Mouse (Mus musculus) limb, embryonic 15.5 days (tissue): Measurements from ENCODE around the gene Ptpn4. TPM values are rescaled to one million over a fixed set of nuclear protein-coding genes. Genes with fewer than 3 reads are reported as not detected.

Source experiments
- ATAC-seq: fragments of 200-750 bp; cut with Nextera tagmentation; 2 replicates; pipeline ENCODE4 v1.8.0; 2017; ENCODE audit warnings: low read depth, moderate TSS enrichment; ENCODE audit not compliant: insufficient number of reproducible peaks, low FRiP score, low TSS enrichment
- H3K27ac ChIP-seq: fragments of 300-500 bp; sonication (generic); 2 replicates; pipeline ENCODE4 v1.5.1; 2015; ENCODE audit warnings: moderate library complexity, mild to moderate bottlenecking, inconsistent platforms
- H3K27me3 ChIP-seq: fragments of 300-500 bp; sonication (generic); 2 replicates; pipeline ENCODE4 v1.6.1; 2015; ENCODE audit warnings: inconsistent platforms
- H3K36me3 ChIP-seq: fragments of 300-500 bp; sonication (generic); 2 replicates; pipeline ENCODE4 v1.6.1; 2015; ENCODE audit warnings: inconsistent platforms
- H3K4me1 ChIP-seq: fragments of 300-500 bp; sonication (generic); 2 replicates; pipeline ENCODE4 v1.6.1; 2015; ENCODE audit warnings: inconsistent platforms
- H3K4me2 ChIP-seq: fragments of 300-500 bp; sonication (generic); 2 replicates; pipeline ENCODE4 v1.6.1; 2015; ENCODE audit warnings: mild to moderate bottlenecking, inconsistent platforms
- H3K4me3 ChIP-seq: fragments of 300-500 bp; sonication (generic); 2 replicates; pipeline ENCODE4 v1.5.1; 2015; ENCODE audit warnings: mild to moderate bottlenecking, inconsistent platforms
- H3K9ac ChIP-seq: fragments of 300-500 bp; sonication (generic); 2 replicates; pipeline ENCODE4 v1.6.1; 2015; ENCODE audit warnings: inconsistent platforms
- H3K9me3 ChIP-seq: fragments of 300-500 bp; sonication (generic); 2 replicates; pipeline ENCODE4 v1.6.1; 2016; ENCODE audit warnings: inconsistent platforms
- WGBS: fragments of 180-500 bp; shearing (Covaris S2); methylation state at CpG from one replicate; pipeline ENCODE4 v1.1.7; 2015; 5-methylcytosine and 5-hydroxymethylcytosine counted together
- polyA plus RNA-seq: library from polyadenylated mRNA; unstranded; fragments of >200 nt; fragmentation: Nextera tagmentation; extraction: Ambion mirVana; gene quantifications from 2 replicates; pipeline ENCODE4 v1.2.1, GENCODE M21; 2015

Gene Ptpn4
- polyA plus RNA-seq, 1 experiment from 2014 or later, result 4.3 TPM

- ATAC-seq, result no peak
- WGBS, result 72% methylated on average over 1 of the region's 1 CpGs
- H3K27me3 ChIP-seq, result no peaks in the 10 kb centered on the region
Observed at GRCm38 (mm10) chr1:119674984-119675383, 162.4 kb downstream of the Ptpn4 start.

GRCm38 (mm10) chr1:119666904-119667303, 170.5 kb downstream of the Ptpn4 start:
- H3K27me3 ChIP-seq, result no peaks in the 10 kb centered on the region
- H3K4me3 ChIP-seq, result no peak overlapping the region
- no peaks in the 10 kb centered on the region for H3K4me1 ChIP-seq
- WGBS, result 90% methylated on average over 7 of the region's 7 CpGs
- H3K4me2 ChIP-seq, result no peak overlapping the region
- H3K27ac ChIP-seq, result no peak overlapping the region
- H3K36me3 ChIP-seq, result 0 out of 2 replicates have a peak, but pooled peaks cover 2% of the 10 kb centered on the region
- no peaks in the 10 kb centered on the region for H3K9me3 ChIP-seq
- no peak for ATAC-seq
- no peak overlapping the region for H3K9ac ChIP-seq

More at GRCm38 (mm10) chr1:119674984-119675383, 162.4 kb downstream of the Ptpn4 start:
- no peak overlapping the region for H3K4me2 ChIP-seq
- H3K4me3 ChIP-seq, result no peak overlapping the region
- peaks cover 10% of the 10 kb centered on the region for H3K36me3 ChIP-seq
- no peak overlapping the region for H3K27ac ChIP-seq
- no peaks in the 10 kb centered on the region for H3K9me3 ChIP-seq
- H3K4me1 ChIP-seq, result no peaks in the 10 kb centered on the region
- no peak overlapping the region for H3K9ac ChIP-seq

DNA sequence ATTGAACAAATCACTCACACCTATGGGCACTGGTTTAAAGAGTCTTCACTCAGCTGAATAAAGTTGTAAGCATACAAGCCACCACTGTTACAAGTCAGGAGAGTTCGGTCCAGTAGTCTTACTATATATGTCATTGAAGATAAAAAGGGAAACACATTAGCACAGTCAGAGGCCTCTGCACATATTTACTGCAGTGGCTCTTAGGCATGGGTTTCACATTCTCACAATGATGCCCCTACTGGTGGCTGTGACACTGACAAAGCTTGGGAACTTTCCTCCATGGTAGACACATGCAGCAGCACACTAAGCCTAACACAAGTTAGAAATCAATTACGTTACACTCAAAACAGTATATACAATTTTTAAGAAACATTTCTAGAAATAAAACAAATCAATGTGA, 183.1 kb downstream of the Ptpn4 start:
- ATAC-seq, result no peak
- Histone ChIP-seq H3K27ac (no peak overlapping the region), H3K4me1 (no peaks in the 10 kb centered on the region), H3K4me2 (no peak overlapping the region), H3K9ac (no peak overlapping the region), H3K9me3 (no peaks in the 10 kb centered on the region), H3K27me3 (no peaks in the 10 kb centered on the region), H3K4me3 (no peak overlapping the region), H3K36me3 (no peaks in the 10 kb centered on the region)
- 92% methylated on average over 2 of the region's 2 CpGs for WGBS

DNA sequence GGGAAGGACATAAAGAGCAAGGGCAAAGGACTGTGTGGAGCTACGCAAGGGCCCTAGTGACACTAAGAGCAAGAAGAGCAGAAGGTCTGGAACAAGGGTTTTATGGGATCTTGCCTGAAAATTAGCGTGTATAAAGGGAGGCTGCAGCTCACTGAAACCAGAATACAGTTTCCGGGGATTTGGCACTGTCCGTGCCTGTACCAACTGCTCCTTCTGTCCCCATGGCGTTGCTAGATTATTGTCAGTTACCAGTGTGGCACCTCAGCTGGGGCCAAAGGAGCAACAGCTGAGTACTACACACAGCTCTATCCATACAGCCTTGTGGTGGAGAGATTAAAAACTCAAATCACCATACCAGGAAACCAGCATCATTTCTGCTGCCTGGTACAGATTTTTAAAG, 187.0 kb downstream of the Ptpn4 start:
- no peaks in the 10 kb centered on the region for H3K9me3 ChIP-seq
- H3K4me3 ChIP-seq, result no peak overlapping the region
- no peak for ATAC-seq
- no peaks in the 10 kb centered on the region for H3K36me3 ChIP-seq
- no peak overlapping the region for H3K9ac ChIP-seq
- WGBS, result 84% methylated on average over 5 of the region's 5 CpGs
- H3K4me2 ChIP-seq, result no peak overlapping the region
- H3K27ac ChIP-seq, result no peak overlapping the region
- H3K4me1 ChIP-seq, result no peaks in the 10 kb centered on the region; the same call in 1 of the 2 replicates
- no peaks in the 10 kb centered on the region for H3K27me3 ChIP-seq

DNA sequence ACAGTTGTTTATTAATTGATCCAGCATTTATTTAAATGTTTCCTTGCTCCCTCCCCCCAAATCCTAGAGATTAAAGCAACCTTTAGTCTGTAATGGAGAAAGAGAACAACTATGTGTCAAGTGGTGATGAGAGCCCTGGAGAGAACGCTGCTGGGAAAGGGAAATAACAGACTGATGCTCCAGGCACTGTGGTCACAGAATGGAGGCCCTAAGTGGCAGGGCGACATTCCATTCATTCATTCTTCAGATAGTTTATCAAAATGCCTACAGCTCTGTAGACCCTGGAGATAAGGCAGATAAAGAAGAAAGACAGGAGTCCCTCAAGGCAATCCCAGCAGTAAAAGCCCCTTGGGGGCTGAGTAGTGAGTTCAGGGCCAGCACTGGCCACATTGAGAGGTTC, 187.8 kb downstream of the Ptpn4 start:
- Histone ChIP-seq H3K27ac (no peak overlapping the region), H3K4me2 (no peak overlapping the region), H3K27me3 (no peaks in the 10 kb centered on the region), H3K4me3 (no peak overlapping the region), H3K9ac (no peak overlapping the region), H3K4me1 (no peaks in the 10 kb centered on the region; the same call in 1 of the 2 replicates), H3K9me3 (no peaks in the 10 kb centered on the region), H3K36me3 (no peaks in the 10 kb centered on the region)
- 74% methylated on average over 2 of the region's 2 CpGs for WGBS
- no peak for ATAC-seq

GRCm38 (mm10) chr1:119648205-119649111, 189.0 kb downstream of the Ptpn4 start, which contains the start of gene Epb41l5:
TSS of gene Epb41l5 (minus strand) at chr1:119649000.
- no peaks in the 10 kb centered on the region for H3K36me3 ChIP-seq
- peak within 1 kb of the TSS; percentile 60 for H3K9ac ChIP-seq
- H3K27me3 ChIP-seq, result no peaks in the 10 kb centered on the region
- H3K27ac ChIP-seq, result peak within 1 kb of the TSS; percentile 73
- peak within 1 kb of the TSS; percentile 84 for H3K4me3 ChIP-seq
- H3K4me1 ChIP-seq, result no peaks in the 10 kb centered on the region; the same call in 1 of the 2 replicates
- under 1% methylated on average over 86 of the region's 86 CpGs for WGBS
- no peaks in the 10 kb centered on the region for H3K9me3 ChIP-seq
- ATAC-seq, result peak; percentile 85
- peak within 1 kb of the TSS; percentile 81 for H3K4me2 ChIP-seq

GRCm38 (mm10) chr1:119646356-119646755, 191.1 kb downstream of the Ptpn4 start:
- no peak overlapping the region for H3K4me2 ChIP-seq

GRCm38 (mm10) chr1:119642367-119642766, 195.0 kb downstream of the Ptpn4 start:
- Histone ChIP-seq H3K9me3 (no peaks in the 10 kb centered on the region), H3K4me3 (no peak overlapping the region), H3K4me1 (no peaks in the 10 kb centered on the region), H3K27me3 (no peaks in the 10 kb centered on the region), H3K9ac (no peak overlapping the region), H3K4me2 (no peak overlapping the region), H3K27ac (no peak overlapping the region), H3K36me3 (no peaks in the 10 kb centered on the region)
- no peak for ATAC-seq
- WGBS, result 78% methylated on average over 12 of the region's 12 CpGs

More at GRCm38 (mm10) chr1:119646356-119646755, 191.1 kb downstream of the Ptpn4 start:
- no peak for ATAC-seq
- H3K4me3 ChIP-seq, result no peak overlapping the region
- no peak overlapping the region for H3K27ac ChIP-seq
- 60% methylated on average over 2 of the region's 2 CpGs for WGBS
- no peaks in the 10 kb centered on the region; the same call in 1 of the 2 replicates for H3K4me1 ChIP-seq
- H3K9ac ChIP-seq, result no peak overlapping the region
- no peaks in the 10 kb centered on the region for H3K36me3 ChIP-seq
- H3K27me3 ChIP-seq, result no peaks in the 10 kb centered on the region
- H3K9me3 ChIP-seq, result no peaks in the 10 kb centered on the region

DNA sequence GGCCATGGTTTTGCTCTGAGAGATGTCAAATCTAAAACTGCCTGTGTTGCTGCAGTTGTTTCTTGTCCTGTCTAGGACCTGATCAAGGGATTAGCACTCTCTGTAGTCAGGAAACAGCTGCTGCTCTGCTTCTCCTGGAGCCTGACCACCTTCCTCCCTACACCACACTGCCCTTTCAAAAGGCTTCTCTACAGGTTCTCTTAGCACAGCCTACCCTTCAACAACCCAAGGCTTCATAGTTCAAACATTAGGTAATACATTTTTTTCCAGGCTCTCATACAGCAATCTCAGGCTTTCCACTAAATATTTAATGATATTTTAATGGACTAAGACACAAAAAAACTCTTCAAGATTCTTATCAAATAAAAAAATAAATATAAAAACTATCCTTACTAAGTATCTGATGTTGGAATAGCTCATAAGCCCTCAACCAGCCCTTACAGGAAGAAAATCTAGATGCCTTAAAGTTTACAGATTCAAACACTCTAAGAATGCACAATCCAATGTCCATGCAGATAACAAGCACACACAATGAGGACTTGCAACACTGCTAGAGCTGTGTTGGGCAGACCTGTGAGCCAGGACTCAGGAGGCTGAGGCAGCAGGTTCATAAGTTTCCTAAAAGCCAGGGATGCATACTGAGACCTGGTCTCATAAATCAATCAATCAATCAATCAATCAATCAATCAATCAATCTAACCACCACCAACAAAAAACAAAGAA, 196.2 kb downstream of the Ptpn4 start:
- Histone ChIP-seq H3K4me2 (no peak overlapping the region), H3K27ac (no peak overlapping the region), H3K4me1 (no peaks in the 10 kb centered on the region), H3K27me3 (no peaks in the 10 kb centered on the region), H3K9ac (no peak overlapping the region), H3K4me3 (no peak overlapping the region), H3K36me3 (no peaks in the 10 kb centered on the region), H3K9me3 (no peaks in the 10 kb centered on the region)
- ATAC-seq, result no peak

- Histone ChIP-seq H3K27me3 (no peaks in the 10 kb centered on the region), H3K4me3 (no peak overlapping the region), H3K4me2 (no peak overlapping the region), H3K27ac (no peak overlapping the region), H3K9ac (no peak overlapping the region), H3K36me3 (no peaks in the 10 kb centered on the region), H3K4me1 (no peaks in the 10 kb centered on the region), H3K9me3 (no peaks in the 10 kb centered on the region)
- ATAC-seq, result no peak
- WGBS, result 72% methylated on average over 2 of the region's 2 CpGs
Observed at GRCm38 (mm10) chr1:119640006-119640405, 197.4 kb downstream of the Ptpn4 start.

DNA sequence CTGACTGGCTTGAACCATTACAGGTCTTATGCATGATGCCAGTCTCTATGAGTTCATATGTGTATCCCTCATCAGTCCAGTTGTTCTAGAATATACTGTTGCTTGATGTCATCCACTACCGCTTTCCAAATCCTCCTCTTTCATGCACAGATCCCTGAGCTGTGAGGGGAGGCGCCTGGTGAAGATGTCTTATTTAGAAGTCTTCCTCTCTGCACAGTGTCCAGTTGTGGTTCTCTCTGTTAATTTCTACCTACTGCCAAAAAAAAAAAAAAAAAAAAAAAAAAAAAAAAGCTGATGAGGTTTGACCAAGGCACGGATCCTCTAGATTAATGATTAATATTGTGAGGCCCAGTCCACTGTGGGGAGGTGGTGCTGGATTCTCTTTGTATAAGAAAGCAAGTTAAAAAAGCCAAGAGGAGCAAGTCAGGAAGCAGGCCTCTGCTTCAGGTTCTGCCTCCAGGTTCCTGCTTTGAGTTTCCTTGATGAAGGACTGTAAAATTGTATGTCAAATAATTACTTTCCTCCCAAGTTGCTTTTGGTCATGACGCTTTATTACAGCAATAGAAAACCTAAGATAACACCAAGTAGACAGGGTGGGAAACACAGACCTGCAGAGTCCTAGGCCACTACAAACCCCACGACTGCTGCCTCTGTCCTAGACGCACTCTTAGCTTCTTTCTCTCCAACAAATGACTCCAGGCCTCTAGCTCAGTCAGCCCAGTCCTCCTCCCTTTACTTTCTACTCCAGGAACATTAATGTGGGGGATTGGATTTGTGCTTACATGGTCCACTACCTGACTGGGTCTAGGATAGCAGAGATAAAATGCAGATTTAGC, 200.0 kb downstream of the Ptpn4 start:
- no peaks in the 10 kb centered on the region for H3K9me3 ChIP-seq
- no peak overlapping the region for H3K9ac ChIP-seq
- 83% methylated on average over 6 of the region's 6 CpGs for WGBS
- no peak overlapping the region for H3K4me2 ChIP-seq
- no peaks in the 10 kb centered on the region for H3K36me3 ChIP-seq
- ATAC-seq, result no peak
- no peaks in the 10 kb centered on the region for H3K27me3 ChIP-seq
- no peaks in the 10 kb centered on the region for H3K4me1 ChIP-seq
- no peak overlapping the region for H3K27ac ChIP-seq
- no peak overlapping the region for H3K4me3 ChIP-seq
